Mouse (Mus musculus) fibroblast of lung, adult 2 months (primary cell): ENCODE measurements around the gene Sulf2.
A peak's percentile ranks its signal among the peaks of the same experiment; 100 is the strongest.

Experiments
- DNase-seq: peaks from one replicate; pipeline ENCODE4 v3.0.0-alpha.2; 2011; ENCODE audit warnings: low read depth

The Sulf2 gene

GRCm38 (mm10) chr2:166150584-166150983, 4.9 kb downstream of the Sulf2 start:
- DNase-seq: no peak

- DNase-seq: no peak
Measured at GRCm38 (mm10) chr2:166149482-166149881, 6.0 kb downstream of the Sulf2 start.

- no peak for DNase-seq
Measured at GRCm38 (mm10) chr2:166148672-166149332, 6.7 kb downstream of the Sulf2 start.

- DNase-seq: no peak
Measured at GRCm38 (mm10) chr2:166147930-166148651, 7.4 kb downstream of the Sulf2 start.

GRCm38 (mm10) chr2:166146446-166146845, 9.0 kb downstream of the Sulf2 start:
- DNase-seq: no peak

GRCm38 (mm10) chr2:166145031-166145430, 10.4 kb downstream of the Sulf2 start:
- no peak for DNase-seq

- no peak for DNase-seq
Measured at GRCm38 (mm10) chr2:166143871-166144270, 11.6 kb downstream of the Sulf2 start.

- peak; percentile 84 for DNase-seq
Measured at GRCm38 (mm10) chr2:166142561-166143112, 12.8 kb downstream of the Sulf2 start.

GRCm38 (mm10) chr2:166141910-166142309, 13.6 kb downstream of the Sulf2 start:
- DNase-seq: no peak

GRCm38 (mm10) chr2:166141039-166141438, 14.4 kb downstream of the Sulf2 start:
- no peak for DNase-seq

- DNase-seq: no peak
Measured at GRCm38 (mm10) chr2:166140427-166140826, 15.0 kb downstream of the Sulf2 start.

GRCm38 (mm10) chr2:166138308-166138707, 17.2 kb downstream of the Sulf2 start:
- no peak for DNase-seq

GRCm38 (mm10) chr2:166137467-166137866, 18.0 kb downstream of the Sulf2 start:
- DNase-seq: no peak

- no peak for DNase-seq
Measured at GRCm38 (mm10) chr2:166135711-166136485, 19.6 kb downstream of the Sulf2 start.

- no peak for DNase-seq
Measured at GRCm38 (mm10) chr2:166128756-166129155, 26.7 kb downstream of the Sulf2 start.

- no peak for DNase-seq
Measured at GRCm38 (mm10) chr2:166128032-166128431, 27.4 kb downstream of the Sulf2 start.

GRCm38 (mm10) chr2:166126343-166126742, 29.1 kb downstream of the Sulf2 start:
- no peak for DNase-seq

GRCm38 (mm10) chr2:166125492-166126252, 29.8 kb downstream of the Sulf2 start:
- DNase-seq: no peak

- DNase-seq: no peak
Measured at GRCm38 (mm10) chr2:166125033-166125432, 30.4 kb downstream of the Sulf2 start.

GRCm38 (mm10) chr2:166122781-166123180, 32.7 kb downstream of the Sulf2 start:
- no peak for DNase-seq

GRCm38 (mm10) chr2:166121681-166122355, 33.6 kb downstream of the Sulf2 start:
- DNase-seq: no peak
